Mouse (Mus musculus): ENCODE measurements around the gene Ubox5. TPM values are rescaled to one million over a fixed set of nuclear protein-coding genes. Genes with fewer than 3 reads are reported as not detected.
A peak's percentile ranks its signal among the peaks of the same experiment; 100 is the strongest.
"Not testable (repeated sequence)": the region's sequence is repeated elsewhere in the genome, so short reads cannot be mapped to it uniquely, and the experiment has no call there.

The Ubox5 gene
- total RNA-seq (2021) = 1 to 10 TPM; 3.4 to 5.3 TPM
- long read RNA-seq, experiment 1, partial matches to known transcripts = 1 of 9 reads
- long read RNA-seq, experiment 1, other reads (novel, unspliced or antisense) = 7 of 9 reads
- long read RNA-seq, experiment 2, partial matches to known transcripts = 0 of 18 reads
- long read RNA-seq, experiment 2, other reads (novel, unspliced or antisense) = 18 of 18 reads

GRCm38 (mm10) chr2:130629839-130630203 is at the start of gene Ubox5, which contains the start of gene Fastkd5:
Gene Ubox5 (minus strand): TSS chr2:130630038.
Gene Fastkd5 (minus strand): TSS chr2:130630027.
- intact Hi-C loops (cut with DNase I) = no loop called here
- DNase-seq = peak; percentile 90 to 91

- no peak for DNase-seq
- intact Hi-C loops (cut with DNase I) = no loop called here
Measured at GRCm38 (mm10) chr2:130679154-130679553, 49.3 kb upstream of the Ubox5 start.

DNA sequence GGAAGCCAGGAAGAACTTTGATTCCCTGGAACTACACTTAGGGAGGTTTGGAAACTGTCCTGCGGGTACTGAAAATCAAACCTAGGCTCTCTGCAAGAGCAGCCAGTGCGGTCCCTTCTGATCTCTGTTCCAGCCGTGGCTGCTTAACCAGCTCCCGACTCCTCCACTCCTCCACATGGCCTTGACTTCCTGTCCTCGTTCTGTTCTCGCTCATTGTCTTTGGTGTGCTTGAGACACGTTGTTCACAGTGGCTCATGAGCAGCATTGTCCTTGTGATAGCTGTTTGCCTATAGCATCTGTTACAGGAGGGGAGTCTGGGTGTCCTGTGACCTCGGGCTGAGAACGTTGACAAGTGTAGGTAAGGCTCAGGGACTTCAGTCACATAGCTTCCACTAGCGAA is 47.4 kb upstream of the Ubox5 start:
- intact Hi-C loops (cut with DNase I) = no loop called here
- DNase-seq = no peak

GRCm38 (mm10) chr2:130667559-130667958 is 37.7 kb upstream of the Ubox5 start, which contains the start of gene Itpa:
Gene Itpa (plus strand): TSS chr2:130667610.
- intact Hi-C loops (cut with DNase I) = no loop called here
- DNase-seq = peak; percentile 78 to 79

DNA sequence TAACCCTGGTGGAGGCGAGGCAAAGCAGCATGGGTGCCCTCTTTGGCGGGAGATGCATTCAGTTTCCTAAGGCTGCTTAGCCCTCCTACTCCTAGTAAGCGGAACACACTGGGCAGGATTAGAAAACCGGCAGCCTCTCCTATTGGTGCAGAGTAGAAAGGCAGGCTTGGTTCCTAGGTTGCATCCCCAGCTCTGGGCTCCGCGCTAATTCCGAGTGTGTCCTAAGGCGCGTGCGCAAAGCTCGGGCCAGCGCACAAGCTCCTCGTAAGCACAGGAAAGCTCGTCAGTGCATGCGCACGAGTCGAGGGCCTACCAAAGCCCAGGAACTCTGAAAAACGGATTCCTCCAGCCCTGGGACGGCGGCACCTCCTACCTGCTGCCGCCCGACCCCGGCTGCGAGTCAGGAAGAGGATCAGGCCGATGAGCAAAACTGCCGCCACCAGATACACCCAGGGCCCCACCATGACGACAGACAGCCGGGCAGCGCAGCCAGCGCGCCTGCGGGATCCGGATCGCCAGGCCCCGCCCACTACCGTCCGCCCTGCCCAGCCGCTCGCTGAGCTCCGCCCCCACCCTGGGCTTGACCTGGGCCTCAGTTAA is 34.4 kb upstream of the Ubox5 start, which contains the start of gene Ddrgk1:
Gene Ddrgk1, minus strand, starts transcription at position 558 of the 600 bp plus-strand sequence.
- intact Hi-C loops (cut with DNase I) = no loop called here
- DNase-seq = peak; percentile 90 to 94

DNA sequence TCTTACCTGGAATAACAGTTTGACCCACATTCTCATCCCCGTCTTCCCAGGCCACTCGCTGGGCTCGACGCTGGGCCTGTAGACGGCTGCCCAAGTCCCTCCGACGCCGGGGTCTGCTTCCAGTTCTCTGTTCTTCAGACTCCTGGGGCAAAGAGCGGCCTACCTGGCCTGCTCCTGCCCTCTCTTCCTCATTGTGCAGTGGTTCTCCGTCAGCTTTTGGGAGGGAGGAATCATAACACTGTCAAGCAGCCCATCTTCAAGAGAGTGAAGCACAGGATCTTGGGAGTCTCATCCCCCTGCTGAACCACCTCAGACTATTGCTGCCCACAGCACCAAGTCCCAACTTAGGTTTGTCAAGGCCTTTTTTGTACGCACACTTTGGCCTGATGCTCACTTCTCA is 33.5 kb upstream of the Ubox5 start:
- DNase-seq = no peak
- intact Hi-C loops (cut with DNase I) = no loop called here

DNA sequence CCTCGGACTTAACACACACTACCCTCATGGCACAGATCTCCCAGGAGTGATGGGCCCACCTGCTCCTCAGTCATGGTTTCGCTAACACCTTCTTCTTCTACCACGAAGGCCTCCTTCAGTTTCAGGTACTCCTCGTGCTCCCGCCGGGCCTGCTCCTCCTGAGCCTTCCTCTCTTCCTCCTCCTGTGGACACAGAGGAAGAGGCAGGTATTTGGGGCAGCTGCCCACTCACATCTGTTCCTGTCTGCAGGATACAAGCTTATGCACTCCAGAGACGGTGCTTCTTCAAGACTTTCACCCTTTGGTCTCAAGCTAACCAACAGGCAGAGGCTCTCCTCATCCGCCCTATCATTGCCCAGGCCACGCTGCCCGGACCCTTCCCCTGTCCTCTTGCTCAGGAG is 28.7 kb upstream of the Ubox5 start:
- intact Hi-C loops (cut with DNase I) = no loop called here

DNA sequence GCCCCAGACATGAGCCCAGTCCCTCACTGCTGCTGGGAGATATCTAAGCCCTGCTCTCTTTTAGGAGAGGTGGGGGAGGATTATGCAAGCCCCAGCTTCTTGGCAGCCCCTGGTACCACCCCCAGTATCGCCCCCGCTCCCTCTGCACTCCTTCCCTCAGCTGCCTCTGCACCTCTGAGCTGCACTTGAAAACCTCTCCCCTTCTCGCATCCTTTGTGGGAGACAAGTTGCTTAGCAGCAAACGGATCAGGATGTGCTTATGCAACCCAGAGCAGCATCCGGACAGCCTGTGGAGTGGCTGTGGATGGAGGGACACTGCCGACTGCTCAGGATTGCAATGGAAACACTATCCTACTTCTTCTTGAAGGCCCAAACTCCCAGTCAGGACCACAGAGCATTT is 27.7 kb upstream of the Ubox5 start:
- intact Hi-C loops (cut with DNase I) = no loop called here
- no peak for DNase-seq

More for the DNA sequence above, 28.7 kb upstream of the Ubox5 start:
- DNase-seq = no peak

DNA sequence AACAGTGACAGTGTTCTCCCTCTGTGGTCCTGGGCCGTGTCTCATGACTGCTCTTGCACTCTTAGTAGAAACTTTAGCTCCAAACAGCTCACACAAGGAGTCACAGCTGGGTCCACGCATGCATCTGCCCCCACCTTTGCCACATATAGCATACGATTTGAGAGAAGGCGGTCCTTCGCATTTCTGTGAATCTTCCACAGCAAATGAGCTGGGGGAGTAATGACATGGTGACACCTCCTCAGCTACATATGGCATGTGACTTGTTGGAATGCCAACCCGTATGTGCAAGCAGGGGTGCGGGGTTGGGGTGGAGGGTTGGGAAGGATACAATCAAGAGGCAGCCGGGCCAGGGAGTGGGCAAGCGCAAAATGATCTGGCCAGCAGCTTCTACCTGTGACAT is 26.7 kb upstream of the Ubox5 start:
- no peak for DNase-seq
- intact Hi-C loops (cut with DNase I) = no loop called here

GRCm38 (mm10) chr2:130655660-130656339 is 26.0 kb upstream of the Ubox5 start:
- DNase-seq = no peak
- intact Hi-C loops (cut with DNase I) = no loop called here

DNA sequence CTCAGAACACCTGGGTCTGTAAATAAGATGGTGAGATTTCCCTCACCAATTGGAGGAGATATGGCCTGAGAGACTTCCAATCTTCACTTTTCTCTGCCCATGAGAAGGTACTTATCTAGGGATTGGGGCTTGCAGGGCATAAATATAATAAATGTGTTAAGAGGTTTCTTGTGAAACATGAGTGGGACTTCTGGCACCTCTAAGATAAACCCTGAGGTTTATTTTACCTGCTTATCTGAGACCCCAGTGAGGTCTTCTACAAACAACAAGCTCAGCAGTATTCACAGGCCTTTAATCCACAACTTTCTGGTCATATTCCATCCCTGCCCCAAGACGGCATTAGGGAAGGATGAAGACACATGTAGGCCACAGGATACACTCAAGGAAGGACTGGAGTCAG is 23.9 kb upstream of the Ubox5 start:
- intact Hi-C loops (cut with DNase I) = no loop called here
- DNase-seq = no peak

DNA sequence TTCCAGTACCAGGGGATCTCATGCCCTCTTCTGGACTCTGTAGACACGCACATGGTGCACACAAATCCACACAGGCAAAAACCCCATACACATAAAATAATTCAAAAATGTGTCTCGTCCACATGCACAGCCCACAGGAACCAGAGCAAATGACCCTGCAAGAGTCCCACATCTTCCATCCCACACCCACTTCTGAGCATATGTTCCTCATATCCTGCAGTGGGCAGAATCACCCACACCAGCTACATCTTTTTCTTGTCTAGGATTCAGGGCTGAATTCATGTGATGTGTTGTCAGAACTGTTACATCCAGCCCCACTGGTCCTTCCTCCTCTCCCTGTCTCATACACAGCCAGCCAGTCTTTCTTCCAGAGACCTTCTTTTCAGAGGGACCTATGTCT is 23.5 kb upstream of the Ubox5 start:
- no peak for DNase-seq
- intact Hi-C loops (cut with DNase I) = no loop called here

DNA sequence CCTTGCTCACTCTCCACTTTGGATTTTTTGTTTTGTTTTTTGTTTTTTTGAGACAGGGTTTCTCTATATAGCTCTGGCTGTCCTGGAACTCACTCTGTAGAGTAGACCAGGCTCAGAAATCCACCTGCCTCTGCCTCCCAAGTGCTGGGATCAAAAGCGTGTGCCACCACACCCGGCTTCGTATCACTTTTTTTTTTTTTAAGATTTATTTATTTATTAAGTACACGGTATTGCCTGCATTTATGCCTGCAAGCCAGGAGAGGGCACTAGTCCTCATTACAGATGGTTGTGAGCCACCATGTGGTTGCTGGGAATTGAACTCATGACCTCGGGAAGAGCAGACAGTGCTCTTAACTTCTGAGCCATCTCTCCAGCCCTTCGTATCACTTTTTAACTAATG is 19.2 kb upstream of the Ubox5 start:
- intact Hi-C loops (cut with DNase I); DNase-seq: not testable (repeated sequence)

DNA sequence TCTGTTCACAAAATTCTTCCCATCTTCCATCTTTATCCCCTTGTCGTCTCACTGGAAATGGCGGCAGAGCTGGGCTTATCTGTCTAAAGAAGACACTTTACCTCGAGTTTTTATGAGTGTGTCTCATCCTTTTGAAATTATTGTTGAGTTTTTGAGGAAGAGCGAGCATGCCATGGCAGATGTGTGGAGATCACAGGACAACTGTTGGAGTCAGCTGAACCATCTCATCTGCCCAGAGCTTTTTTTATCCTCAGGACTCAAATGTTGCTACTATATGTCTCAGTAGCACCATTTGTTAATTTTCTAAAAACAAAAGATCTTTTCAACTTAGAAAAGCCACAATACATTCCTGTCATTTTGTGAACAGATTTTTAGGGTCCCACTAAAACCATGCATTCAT is 15.4 kb upstream of the Ubox5 start:
- DNase-seq = no peak
- intact Hi-C loops (cut with DNase I) = no loop called here

- intact Hi-C loops (cut with DNase I) = no loop called here
- peak; percentile 86 to 92 for DNase-seq
Measured at GRCm38 (mm10) chr2:130642684-130643369, 13.0 kb upstream of the Ubox5 start, which contains the start of gene Lzts3. Gene Lzts3 (minus strand): TSS chr2:130642803.

GRCm38 (mm10) chr2:130642197-130642660 is 12.4 kb upstream of the Ubox5 start:
- DNase-seq = no peak
- intact Hi-C loops (cut with DNase I) = no loop called here

GRCm38 (mm10) chr2:130641351-130642025 is 11.7 kb upstream of the Ubox5 start:
- intact Hi-C loops (cut with DNase I) = no loop called here
- no peak for DNase-seq

DNA sequence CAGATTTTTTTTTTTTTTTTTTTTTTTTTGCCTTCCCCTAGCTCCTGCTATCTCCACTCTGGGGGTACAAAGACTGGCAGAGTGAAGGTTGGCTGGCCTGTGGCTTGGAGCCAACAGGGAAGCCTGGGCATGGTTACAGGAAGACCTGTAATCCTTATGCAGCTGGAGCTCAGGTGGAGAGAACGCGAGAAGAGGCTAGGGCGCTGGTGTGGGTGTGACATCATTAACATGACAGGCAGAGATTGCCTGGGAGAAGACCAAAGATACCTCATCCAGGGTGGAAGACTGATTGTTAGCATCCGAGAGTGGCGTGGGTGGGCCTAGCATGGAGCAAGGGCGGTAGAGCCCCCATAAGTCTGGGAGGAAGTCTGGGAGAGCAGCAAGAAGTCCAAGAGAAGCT is 9.4 kb upstream of the Ubox5 start:
- intact Hi-C loops (cut with DNase I) = no loop called here

GRCm38 (mm10) chr2:130638101-130638611 is 8.3 kb upstream of the Ubox5 start:
- no peak for DNase-seq
- intact Hi-C loops (cut with DNase I) = no loop called here

More for the DNA sequence above, 9.4 kb upstream of the Ubox5 start:
- no peak for DNase-seq

DNA sequence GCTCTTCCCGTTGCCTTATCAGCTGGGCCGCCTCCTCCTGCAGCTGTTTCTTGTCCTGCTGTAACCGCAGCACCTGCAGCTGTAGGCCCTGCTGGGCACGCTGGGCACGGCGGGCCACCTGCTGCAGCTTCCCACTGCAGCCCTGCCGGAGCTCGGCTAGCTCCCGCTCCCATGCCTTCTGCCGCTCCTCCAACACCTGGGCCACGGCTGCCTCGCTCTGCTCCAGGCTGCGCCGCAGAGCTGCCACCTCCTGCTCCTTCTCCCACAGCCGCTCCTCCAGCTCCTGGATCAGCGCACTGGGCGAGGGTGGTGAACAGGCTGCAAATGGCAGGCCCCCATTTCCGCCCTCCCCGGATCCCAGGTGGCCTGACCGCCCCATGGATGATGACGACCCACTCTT is 6.0 kb upstream of the Ubox5 start:
- intact Hi-C loops (cut with DNase I) = no loop called here
- DNase-seq = no peak
